Mouse (Mus musculus) hindbrain, embryonic 11.5 days (tissue): ENCODE measurements around the gene Plk3. TPM values are rescaled to one million over a fixed set of nuclear protein-coding genes. Genes with fewer than 3 reads are reported as not detected.

Experiments
- ATAC-seq: fragments of 200-750 bp; cut with Nextera tagmentation; 2 replicates; pipeline ENCODE4 v1.8.0; 2017; ENCODE audit warnings: mild to moderate bottlenecking, moderate TSS enrichment, moderate library complexity; ENCODE audit not compliant: low FRiP score
- DNase-seq: peaks from one replicate; pipeline ENCODE4 v3.0.0-alpha.2; 2015; ENCODE audit warnings: low spot score
- H3K27ac ChIP-seq: fragments of 300-500 bp; sonication (generic); 2 replicates; pipeline ENCODE4 v1.5.1; 2014; ENCODE audit warnings: mild to moderate bottlenecking, low read depth, low read length
- H3K27me3 ChIP-seq: fragments of 300-500 bp; sonication (generic); 2 replicates; pipeline ENCODE4 v1.6.1; 2014; ENCODE audit warnings: mild to moderate bottlenecking, low read length, moderate library complexity, mixed read lengths; ENCODE audit not compliant: control insufficient read depth, insufficient read depth
- H3K36me3 ChIP-seq: fragments of 300-500 bp; sonication (generic); 2 replicates; pipeline ENCODE4 v1.6.1; 2014; ENCODE audit warnings: mild to moderate bottlenecking, low read length, moderate library complexity, mixed read lengths; ENCODE audit not compliant: control insufficient read depth, insufficient read depth
- H3K4me1 ChIP-seq: fragments of 300-500 bp; sonication (generic); replicated peaks from 2 replicates; pipeline ENCODE4 v1.6.1; 2014; ENCODE audit warnings: low read length, mixed read lengths; ENCODE audit not compliant: control insufficient read depth, insufficient read depth
- H3K4me2 ChIP-seq: fragments of 300-500 bp; sonication (generic); replicated peaks from 2 replicates; pipeline ENCODE4 v1.6.1; 2014; ENCODE audit warnings: mild to moderate bottlenecking, low read depth, low read length
- H3K4me3 ChIP-seq: fragments of 300-500 bp; sonication (generic); 2 replicates; pipeline ENCODE4 v1.5.1; 2014; ENCODE audit warnings: low read depth, low read length
- H3K9ac ChIP-seq: fragments of 300-500 bp; sonication (generic); 2 replicates; pipeline ENCODE4 v1.6.1; 2014; ENCODE audit warnings: low read depth, low read length
- H3K9me3 ChIP-seq: fragments of 300-500 bp; sonication (generic); 2 replicates; pipeline ENCODE4 v1.6.1; 2016; ENCODE audit warnings: low read length; ENCODE audit not compliant: control insufficient read depth
- WGBS: fragments of 180-500 bp; shearing (Covaris S2); extraction: QIAGEN DNeasy Blood & Tissue Kit; methylation state at CpG from one replicate; pipeline ENCODE4 v1.1.7; 2014; 5-methylcytosine and 5-hydroxymethylcytosine counted together
- polyA plus RNA-seq: library from polyadenylated mRNA; unstranded; fragments of >200 nt; fragmentation: Nextera tagmentation; extraction: Ambion mirVana; gene quantifications from 2 replicates; pipeline ENCODE4 v1.2.1, GENCODE M21; 2014

The Plk3 gene
- polyA plus RNA-seq, 1 experiment from 2014 or later, result 31.3 TPM

- Histone ChIP-seq H3K27me3 (no peaks in the 10 kb centered on the region), H3K36me3 (peaks cover 9% of the 10 kb centered on the region), H3K4me2 (no peak overlapping the region), H3K4me3 (no peak overlapping the region), H3K9ac (peak overlapping the region; percentile 49), H3K9me3 (no peaks in the 10 kb centered on the region), H3K27ac (peak overlapping the region; percentile 82), H3K4me1 (peaks cover 15% of the 10 kb centered on the region)
- DNase-seq, result no peak
- no peak for ATAC-seq
- WGBS, result 65% methylated on average over 14 of the region's 14 CpGs
These were observed 9.0 kb downstream of the Plk3 start for GRCm38 (mm10) chr4:117124518-117125347.

GRCm38 (mm10) chr4:117124218-117124517, 9.6 kb downstream of the Plk3 start:
- WGBS, result 90% methylated on average over 3 of the region's 3 CpGs
- H3K27ac ChIP-seq, result no peak overlapping the region
- peaks cover 9% of the 10 kb centered on the region for H3K36me3 ChIP-seq
- H3K27me3 ChIP-seq, result no peaks in the 10 kb centered on the region
- H3K4me1 ChIP-seq, result peaks cover 15% of the 10 kb centered on the region
- no peak overlapping the region for H3K9ac ChIP-seq
- DNase-seq (no peak), ATAC-seq (no peak)
- no peaks in the 10 kb centered on the region for H3K9me3 ChIP-seq
- H3K4me3 ChIP-seq, result no peak overlapping the region
- no peak overlapping the region for H3K4me2 ChIP-seq

GRCm38 (mm10) chr4:117123546-117124217, 10.1 kb downstream of the Plk3 start:
- 90% methylated on average over 7 of the region's 9 CpGs for WGBS
- Histone ChIP-seq H3K9ac (no peak overlapping the region), H3K36me3 (peaks cover 6% of the 10 kb centered on the region), H3K9me3 (no peaks in the 10 kb centered on the region), H3K4me3 (no peak overlapping the region), H3K27me3 (no peaks in the 10 kb centered on the region), H3K27ac (no peak overlapping the region), H3K4me2 (no peak overlapping the region), H3K4me1 (peaks cover 15% of the 10 kb centered on the region)
- DNase-seq, result no peak
- ATAC-seq, result no peak

- Histone ChIP-seq H3K4me1 (peaks cover 15% of the 10 kb centered on the region), H3K27me3 (no peaks in the 10 kb centered on the region), H3K9ac (no peak overlapping the region), H3K4me2 (no peak overlapping the region), H3K36me3 (no peaks in the 10 kb centered on the region), H3K4me3 (no peak overlapping the region), H3K27ac (no peak overlapping the region), H3K9me3 (no peaks in the 10 kb centered on the region)
- WGBS, result 94% methylated on average over 4 of the region's 4 CpGs
- DNase-seq (no peak), ATAC-seq (no peak)
These were observed 11.6 kb downstream of the Plk3 start for GRCm38 (mm10) chr4:117122209-117122608.

GRCm38 (mm10) chr4:117120445-117121414, 13.0 kb downstream of the Plk3 start:
- Histone ChIP-seq H3K4me1 (peaks cover 13% of the 10 kb centered on the region), H3K9me3 (no peaks in the 10 kb centered on the region), H3K9ac (peak overlapping the region; percentile 64), H3K36me3 (no peaks in the 10 kb centered on the region), H3K4me2 (peak overlapping the region; percentile 100), H3K27me3 (no peaks in the 10 kb centered on the region), H3K4me3 (peak overlapping the region; percentile 67), H3K27ac (peak overlapping the region; percentile 87)
- ATAC-seq, result peak; percentile 92
- WGBS, result under 1% methylated on average over 69 of the region's 69 CpGs
- peak; percentile 92 for DNase-seq

- ATAC-seq (peak; percentile 31), DNase-seq (no peak)
- Histone ChIP-seq H3K9ac (peak overlapping the region; percentile 64), H3K4me1 (peaks cover 6% of the 10 kb centered on the region), H3K9me3 (no peaks in the 10 kb centered on the region), H3K4me2 (peak overlapping the region; percentile 100), H3K36me3 (no peaks in the 10 kb centered on the region), H3K27ac (peak overlapping the region; percentile 87), H3K4me3 (peak overlapping the region; percentile 67), H3K27me3 (no peaks in the 10 kb centered on the region)
- 5% methylated on average over 10 of the region's 10 CpGs for WGBS
These were observed 13.7 kb downstream of the Plk3 start for GRCm38 (mm10) chr4:117120052-117120444.

- peak overlapping the region; percentile 64 for H3K9ac ChIP-seq
- H3K9me3 ChIP-seq, result no peaks in the 10 kb centered on the region
- H3K4me3 ChIP-seq, result peak overlapping the region; percentile 67
- ATAC-seq (peak; percentile 3; the same call in 1 of the 2 replicates), DNase-seq (no peak)
- 0 out of 2 replicates have a peak, but pooled peaks cover 5% of the 10 kb centered on the region for H3K4me1 ChIP-seq
- H3K27ac ChIP-seq, result peak overlapping the region; percentile 87
- peak overlapping the region; percentile 100 for H3K4me2 ChIP-seq
- H3K36me3 ChIP-seq, result no peaks in the 10 kb centered on the region
- 79% methylated on average over 5 of the region's 5 CpGs for WGBS
- no peaks in the 10 kb centered on the region for H3K27me3 ChIP-seq
These were observed 14.1 kb downstream of the Plk3 start for GRCm38 (mm10) chr4:117119636-117120035.

- Histone ChIP-seq H3K27me3 (no peaks in the 10 kb centered on the region), H3K9ac (no peak overlapping the region), H3K4me2 (no peak overlapping the region), H3K4me3 (no peak overlapping the region), H3K27ac (no peak overlapping the region), H3K4me1 (0 out of 2 replicates have a peak, but pooled peaks cover 2% of the 10 kb centered on the region), H3K9me3 (no peaks in the 10 kb centered on the region), H3K36me3 (no peaks in the 10 kb centered on the region)
- ATAC-seq (no peak), DNase-seq (no peak)
- 93% methylated on average over 7 of the region's 7 CpGs for WGBS
These were observed 15.8 kb downstream of the Plk3 start for GRCm38 (mm10) chr4:117117931-117118330.
